ENCODE assay signal across 8 mouse cellular contexts in genomic region chr15:102257202-102258075, GRCm38 (mm10). TPM values are rescaled to one million over a fixed set of nuclear protein-coding genes. Genes with fewer than 3 reads are reported as not detected.
DNase-seq lines count a peak whose midpoint lies in the region; ATAC-seq lines count a peak whose summit lies in the region.

Gene Rarg (minus strand): TSS chr15:102257517.

- H3K4me1 ChIP-seq in intestine, embryonic 14.5 days (replicated peaks; ENCODE audit: control insufficient read depth, insufficient read depth, low read length): peaks cover 19% of the 10 kb centered on the region
- H3K4me1 ChIP-seq in liver, embryonic 13.5 days (replicated peaks): peaks cover 17% of the 10 kb centered on the region

- H3K9ac ChIP-seq in intestine, embryonic 14.5 days (ENCODE audit: low read length): peak within 1 kb of the TSS; percentile 33
- H3K9ac ChIP-seq in liver, embryonic 13.5 days: peak within 1 kb of the TSS; percentile 7; the same call in 1 of the 2 replicates

- H3K36me3 ChIP-seq in intestine, embryonic 14.5 days (ENCODE audit: control insufficient read depth, insufficient read depth, low read length): no peaks in the 10 kb centered on the region
- no peaks in the 10 kb centered on the region for H3K36me3 ChIP-seq in liver, embryonic 13.5 days

- H3K27ac ChIP-seq in intestine, embryonic 14.5 days (ENCODE audit: low read depth): no peak within 1 kb of the TSS; the same call in 1 of the 2 replicates
- H3K27ac ChIP-seq in liver, embryonic 13.5 days: no peak within 1 kb of the TSS

- WGBS in intestine, embryonic 14.5 days: under 1% methylated on average over 40 of the region's 46 CpGs
- 2% methylated on average over 29 of the region's 46 CpGs for WGBS in liver, embryonic 13.5 days (ENCODE audit: insufficient replicate concordance)

- H3K27me3 ChIP-seq in intestine, embryonic 14.5 days (replicated peaks; ENCODE audit: control insufficient read depth, insufficient read depth, low read length): peaks cover 4% of the 10 kb centered on the region; the same call in 1 of the 2 replicates
- H3K27me3 ChIP-seq in liver, embryonic 13.5 days: peaks cover 89% of the 10 kb centered on the region

- H3K4me3 ChIP-seq in intestine, embryonic 14.5 days (ENCODE audit: low read depth, low read length): peak within 1 kb of the TSS; percentile 47
- H3K4me3 ChIP-seq in liver, embryonic 13.5 days (replicated peaks): peak within 1 kb of the TSS; percentile 51

- ATAC-seq in intestine, embryonic 14.5 days (replicated peaks; ENCODE audit: low FRiP score, low TSS enrichment, low read depth): peak; percentile 40; the same call in 1 of the 2 replicates
- 0 out of 2 replicates have a peak, but pooled peaks have one; percentile 16 for ATAC-seq in liver, embryonic 13.5 days (ENCODE audit: low read depth)

- no peaks in the 10 kb centered on the region for H3K9me3 ChIP-seq in intestine, embryonic 14.5 days (ENCODE audit: control insufficient read depth, low read length)
- H3K9me3 ChIP-seq in liver, embryonic 13.5 days (replicated peaks): no peaks in the 10 kb centered on the region

- peak within 1 kb of the TSS; percentile 95 for H3K4me2 ChIP-seq in intestine, embryonic 14.5 days (ENCODE audit: low read length)
- H3K4me2 ChIP-seq in liver, embryonic 13.5 days: peak within 1 kb of the TSS; percentile 67

- peak; percentile 18 to 39 for DNase-seq in thymus, postnatal 36 days
- DNase-seq in thymus, postnatal 4 days: no peak
- peak; percentile 65 for DNase-seq in cerebellum, adult 11 months
- peak in 1 of 2 experiments; percentile 43 for DNase-seq in gastrocnemius, postnatal 4 days (ENCODE audit: low spot score in 2 of 2)
- peak; percentile 77 for DNase-seq in intestine, embryonic 14.5 days (ENCODE audit: low spot score)
- DNase-seq in liver, embryonic 13.5 days: no peak
- peak; percentile 57 for DNase-seq in naive thymus-derived CD4-positive, alpha-beta T cell, adult 2 months (ENCODE audit: low read depth)
- no peak for DNase-seq in thymus, postnatal 0 days (ENCODE audit: low spot score)

RNA-seq across cellular contexts. Expression of gene Rarg, which starts in this region (rescaled TPM):
- total RNA-seq in gastrocnemius, postnatal 4 days (2021): 10 to 100 TPM; 21.3 to 27.8 TPM
- polyA plus RNA-seq in intestine, embryonic 14.5 days (2014; fragmentation: Nextera tagmentation; extraction: Ambion mirVana): 16.4 and 17.1 TPM in 2 replicates
- 2.5 and 3.0 TPM in 2 replicates for polyA plus RNA-seq in liver, embryonic 13.5 days (2015; fragmentation: Nextera tagmentation; extraction: Ambion mirVana)
- polyA plus RNA-seq in thymus, postnatal 0 days (2015; fragmentation: Nextera tagmentation; extraction: Ambion mirVana): 6.0 and 7.4 TPM in 2 replicates

Comparison
In these comparisons a context has a peak if more than half of its experiments do, and no peak if none do; other contexts are left out.
1. DNase-seq: peak in thymus, postnatal 36 days (2 of 2), cerebellum, adult 11 months (single experiment), intestine, embryonic 14.5 days (single experiment) and naive thymus-derived CD4-positive, alpha-beta T cell, adult 2 months (single experiment); none in thymus, postnatal 4 days (single experiment), liver, embryonic 13.5 days (single experiment) and thymus, postnatal 0 days (single experiment).